Mouse (Mus musculus): ENCODE data around the gene Col4a2.

GRCm38 (mm10) chr8:11282696-11283095 is 29.9 kb upstream of the Col4a2 start:
- no peak for TF ChIP-seq CTCF (IDR thresholded peaks at IDR 0.05; ENCODE audit: low read depth)
- no peak for TF ChIP-seq EP300 (optimal IDR thresholded peaks at IDR 0.05)
